Mouse (Mus musculus): Measurements from ENCODE around the gene Plb1. TPM values are rescaled to one million over a fixed set of nuclear protein-coding genes. Genes with fewer than 3 reads are reported as not detected.

Gene Plb1
- polyA plus RNA-seq, 1 experiment: not detected

GRCm38 (mm10) chr5:32395101-32395892, 162.8 kb downstream of the Plb1 start:
- Histone ChIP-seq H3K27me3 (ENCODE audit: control insufficient read depth, insufficient read depth, insufficient read length) (peaks cover 2% of the 10 kb centered on the region), H3K4me3 (ENCODE audit: insufficient read depth, poor library complexity, severe bottlenecking) (no peak overlapping the region), H3K79me3 (ENCODE audit: low read depth) (no peaks in the 10 kb centered on the region), H3K36me3 (ENCODE audit: control insufficient read depth, insufficient read depth) (no peaks in the 10 kb centered on the region), H3ac (ENCODE audit: control insufficient read depth, insufficient read length, low read depth) (no peak overlapping the region), H3K79me2 (ENCODE audit: control insufficient read depth, insufficient read depth) (no peaks in the 10 kb centered on the region)
- TF ChIP-seq FOSL1 (IDR thresholded peaks at IDR 0.05; ENCODE audit: insufficient read depth, low read length, poor library complexity, severe bottlenecking) (no peak), CTCF (IDR thresholded peaks at IDR 0.05; ENCODE audit: control insufficient read depth, insufficient read depth, insufficient read length) (no peak), CEBPB (IDR thresholded peaks at IDR 0.05; ENCODE audit: low read depth) (no peak), USF1 (IDR thresholded peaks at IDR 0.05; ENCODE audit: low read depth) (no peak), MAX (IDR thresholded peaks at IDR 0.05) (no peak), MYOD1 (IDR thresholded peaks at IDR 0.05; ENCODE audit: control insufficient read depth, insufficient read length, low read depth) (no peak), MYOG (IDR thresholded peaks at IDR 0.05; ENCODE audit: control insufficient read depth, extremely low read depth, insufficient read length) (no peak)

GRCm38 (mm10) chr5:32397719-32398118, 165.2 kb downstream of the Plb1 start:
- Histone ChIP-seq H3K79me2 (ENCODE audit: control insufficient read depth, insufficient read depth) (no peaks in the 10 kb centered on the region), H3K4me3 (ENCODE audit: insufficient read depth, poor library complexity, severe bottlenecking) (no peak overlapping the region), H3K79me3 (ENCODE audit: low read depth) (no peaks in the 10 kb centered on the region), H3K27me3 (ENCODE audit: control insufficient read depth, insufficient read depth, insufficient read length) (peaks cover 4% of the 10 kb centered on the region), H3ac (ENCODE audit: control insufficient read depth, insufficient read length, low read depth) (no peak overlapping the region), H3K36me3 (ENCODE audit: control insufficient read depth, insufficient read depth) (no peaks in the 10 kb centered on the region)
- TF ChIP-seq MAX (IDR thresholded peaks at IDR 0.05): no peak
- TF ChIP-seq FOSL1 (IDR thresholded peaks at IDR 0.05; ENCODE audit: insufficient read depth, low read length, poor library complexity, severe bottlenecking): no peak
- TF ChIP-seq MYOD1 (IDR thresholded peaks at IDR 0.05; ENCODE audit: control insufficient read depth, insufficient read length, low read depth): no peak
- no peak for TF ChIP-seq MYOG (IDR thresholded peaks at IDR 0.05; ENCODE audit: control insufficient read depth, extremely low read depth, insufficient read length)
- TF ChIP-seq USF1 (IDR thresholded peaks at IDR 0.05; ENCODE audit: low read depth): no peak
- no peak for TF ChIP-seq CEBPB (IDR thresholded peaks at IDR 0.05; ENCODE audit: low read depth)
- no peak for TF ChIP-seq CTCF (IDR thresholded peaks at IDR 0.05; ENCODE audit: control insufficient read depth, insufficient read depth, insufficient read length)

GRCm38 (mm10) chr5:32400926-32401325, 168.4 kb downstream of the Plb1 start:
- Histone ChIP-seq H3K4me3 (ENCODE audit: insufficient read depth, poor library complexity, severe bottlenecking) (no peak overlapping the region), H3ac (ENCODE audit: control insufficient read depth, insufficient read length, low read depth) (no peak overlapping the region), H3K27me3 (ENCODE audit: control insufficient read depth, insufficient read depth, insufficient read length) (peaks cover 4% of the 10 kb centered on the region), H3K79me3 (ENCODE audit: low read depth) (no peaks in the 10 kb centered on the region), H3K79me2 (ENCODE audit: control insufficient read depth, insufficient read depth) (no peaks in the 10 kb centered on the region), H3K36me3 (ENCODE audit: control insufficient read depth, insufficient read depth) (no peaks in the 10 kb centered on the region)
- no peak for TF ChIP-seq FOSL1 (IDR thresholded peaks at IDR 0.05; ENCODE audit: insufficient read depth, low read length, poor library complexity, severe bottlenecking)
- no peak for TF ChIP-seq MYOD1 (IDR thresholded peaks at IDR 0.05; ENCODE audit: control insufficient read depth, insufficient read length, low read depth)
- no peak for TF ChIP-seq CTCF (IDR thresholded peaks at IDR 0.05; ENCODE audit: control insufficient read depth, insufficient read depth, insufficient read length)
- no peak for TF ChIP-seq USF1 (IDR thresholded peaks at IDR 0.05; ENCODE audit: low read depth)
- no peak for TF ChIP-seq MYOG (IDR thresholded peaks at IDR 0.05; ENCODE audit: control insufficient read depth, extremely low read depth, insufficient read length)
- no peak for TF ChIP-seq MAX (IDR thresholded peaks at IDR 0.05)
- TF ChIP-seq CEBPB (IDR thresholded peaks at IDR 0.05; ENCODE audit: low read depth): no peak

- peaks cover 4% of the 10 kb centered on the region for H3K27me3 ChIP-seq (ENCODE audit: control insufficient read depth, insufficient read depth, insufficient read length)
- TF ChIP-seq CTCF (IDR thresholded peaks at IDR 0.05; ENCODE audit: control insufficient read depth, insufficient read depth, insufficient read length) (no peak), MYOG (IDR thresholded peaks at IDR 0.05; ENCODE audit: control insufficient read depth, extremely low read depth, insufficient read length) (no peak), MYOD1 (IDR thresholded peaks at IDR 0.05; ENCODE audit: control insufficient read depth, insufficient read length, low read depth) (no peak), CEBPB (IDR thresholded peaks at IDR 0.05; ENCODE audit: low read depth) (no peak), MAX (IDR thresholded peaks at IDR 0.05) (no peak)
- H3K79me2 ChIP-seq (ENCODE audit: control insufficient read depth, insufficient read depth): no peaks in the 10 kb centered on the region
- H3K36me3 ChIP-seq (ENCODE audit: control insufficient read depth, insufficient read depth): no peaks in the 10 kb centered on the region
- no peak overlapping the region for H3K4me3 ChIP-seq (ENCODE audit: insufficient read depth, poor library complexity, severe bottlenecking)
- H3K79me3 ChIP-seq (ENCODE audit: low read depth): no peaks in the 10 kb centered on the region
- no peak overlapping the region for H3ac ChIP-seq (ENCODE audit: control insufficient read depth, insufficient read length, low read depth)
These were observed 170.8 kb downstream of the Plb1 start for GRCm38 (mm10) chr5:32403082-32403953.

- H3K79me2 ChIP-seq (ENCODE audit: control insufficient read depth, insufficient read depth): no peaks in the 10 kb centered on the region
- TF ChIP-seq MYOG (IDR thresholded peaks at IDR 0.05; ENCODE audit: control insufficient read depth, extremely low read depth, insufficient read length) (no peak), FOSL1 (IDR thresholded peaks at IDR 0.05; ENCODE audit: insufficient read depth, low read length, poor library complexity, severe bottlenecking) (no peak)
- no peak overlapping the region for H3K4me3 ChIP-seq (ENCODE audit: insufficient read depth, poor library complexity, severe bottlenecking)
- H3K27me3 ChIP-seq (ENCODE audit: control insufficient read depth, insufficient read depth, insufficient read length): peaks cover 2% of the 10 kb centered on the region
- H3ac ChIP-seq (ENCODE audit: control insufficient read depth, insufficient read length, low read depth): no peak overlapping the region
- no peaks in the 10 kb centered on the region for H3K79me3 ChIP-seq (ENCODE audit: low read depth)
- H3K36me3 ChIP-seq (ENCODE audit: control insufficient read depth, insufficient read depth): no peaks in the 10 kb centered on the region
These were observed 172.8 kb downstream of the Plb1 start for GRCm38 (mm10) chr5:32405199-32405855.

Measured in C2C12 (cell line).